Mouse (Mus musculus) 3T3-L1 (cell line): ENCODE results near the gene Eed.

ENCODE experiments used
- DNase-seq: peaks from one replicate; pipeline ENCODE4 v3.0.0-alpha.2; 2015; ENCODE audit warnings: low read depth, low spot score

The Eed gene

DNA sequence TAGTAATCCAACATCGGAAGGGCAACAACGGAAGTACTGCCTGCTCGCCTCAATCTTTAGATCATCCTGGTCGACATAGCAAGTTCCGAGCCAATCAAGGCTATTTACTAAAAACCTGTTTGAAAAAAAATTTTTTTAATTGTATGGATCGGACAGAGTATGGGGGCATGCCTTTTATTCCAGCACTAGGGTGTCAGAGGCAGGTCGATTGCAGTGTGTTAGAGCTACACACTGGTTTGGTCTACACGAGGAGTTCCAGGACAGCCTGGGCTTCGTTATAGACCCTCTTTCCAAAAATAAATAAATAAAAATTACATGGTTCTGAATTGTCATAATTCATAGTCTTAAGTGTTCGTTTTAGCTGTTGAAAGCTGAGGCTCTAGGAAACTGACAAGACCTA lies 774 bp upstream of the Eed start:
- no peak for DNase-seq

DNA sequence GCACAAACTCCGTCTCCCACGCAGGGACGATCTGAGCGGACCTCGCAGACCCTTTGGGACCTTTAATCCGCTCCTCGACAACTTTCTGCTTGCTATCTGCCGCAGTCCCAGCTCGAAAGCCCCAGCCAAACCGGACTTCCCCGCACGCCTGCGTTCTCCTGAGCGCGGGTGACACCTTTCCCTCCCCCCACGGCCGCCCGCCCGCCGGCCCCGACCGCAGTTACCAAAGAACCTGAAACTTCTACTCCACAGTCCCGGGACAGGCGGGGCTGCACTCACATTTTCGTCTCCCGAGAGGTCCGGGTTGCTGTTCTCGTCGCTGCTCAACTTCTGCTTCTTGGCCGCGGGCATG lies 674 bp downstream of the Eed start:
- no peak for DNase-seq

DNA sequence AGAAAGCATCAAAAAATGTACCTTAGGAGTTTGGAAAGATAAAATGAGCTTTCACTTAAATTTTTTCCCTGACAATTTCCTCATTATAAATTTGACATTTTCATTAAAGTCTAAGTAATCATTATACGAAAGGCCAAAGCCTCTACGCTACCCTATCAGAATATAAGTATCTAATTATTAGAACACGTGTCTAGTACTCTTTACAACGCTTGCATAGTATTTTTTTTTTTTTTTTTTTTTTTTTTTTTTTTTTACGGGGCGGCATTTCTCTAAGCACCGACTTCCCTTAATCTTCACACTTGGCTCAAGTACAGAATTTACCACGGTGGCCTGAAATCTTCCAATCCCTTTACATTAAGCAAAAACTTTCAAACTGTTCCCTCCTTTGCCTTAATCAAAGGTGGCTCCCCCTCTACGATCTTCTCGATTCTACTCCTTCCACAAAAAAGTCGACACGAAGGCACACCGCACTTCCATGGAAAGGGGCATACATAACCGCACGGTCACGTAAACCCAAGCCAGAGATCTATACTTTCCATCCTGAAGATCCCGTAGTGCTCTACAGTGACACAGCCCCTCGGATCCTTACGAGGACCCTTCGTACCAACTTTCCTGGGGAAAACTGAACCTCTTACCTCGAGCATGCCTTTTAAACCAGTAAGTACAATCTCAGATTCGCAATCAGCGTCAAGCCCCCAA lies 1.2 kb downstream of the Eed start:
- peak; percentile 41 for DNase-seq

DNA sequence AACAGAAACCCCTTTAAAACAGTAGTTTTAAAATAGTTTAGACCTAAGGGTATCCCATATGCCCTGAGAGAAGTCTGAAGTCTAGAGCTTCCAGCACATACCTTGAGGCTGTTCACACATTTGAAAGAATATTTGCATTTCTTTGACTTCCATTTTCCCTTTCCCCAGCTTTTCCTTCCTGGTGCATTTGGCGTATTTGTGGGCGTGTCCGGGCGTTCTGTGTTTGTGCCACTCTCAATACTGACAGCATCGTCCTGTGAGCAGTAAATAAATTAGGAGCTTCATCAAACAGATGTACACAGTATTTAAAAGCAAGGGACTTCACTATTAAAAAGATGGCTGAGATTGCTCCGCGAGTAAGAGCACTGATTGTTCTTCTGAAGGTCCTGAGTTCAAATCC lies 4.0 kb downstream of the Eed start:
- no peak for DNase-seq

DNA sequence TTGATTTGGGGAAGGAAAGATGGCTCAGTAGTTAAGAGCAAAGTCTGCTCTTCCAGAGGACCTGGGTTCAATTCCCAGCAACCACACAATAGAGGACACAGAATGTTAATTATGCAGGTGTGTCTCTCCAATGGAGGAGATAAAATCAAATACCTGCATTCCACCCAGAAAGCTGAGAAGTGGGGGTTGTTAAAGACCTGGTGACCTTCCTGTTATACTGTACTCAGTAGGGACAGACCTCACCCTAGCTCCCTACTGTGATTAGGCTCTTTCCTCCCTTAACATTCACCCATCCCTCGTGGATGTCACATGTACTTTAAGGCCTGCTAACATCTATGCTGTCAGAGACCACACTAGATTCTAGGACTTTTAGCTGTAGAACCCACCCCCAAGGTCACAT lies 5.2 kb downstream of the Eed start:
- no peak for DNase-seq

DNA sequence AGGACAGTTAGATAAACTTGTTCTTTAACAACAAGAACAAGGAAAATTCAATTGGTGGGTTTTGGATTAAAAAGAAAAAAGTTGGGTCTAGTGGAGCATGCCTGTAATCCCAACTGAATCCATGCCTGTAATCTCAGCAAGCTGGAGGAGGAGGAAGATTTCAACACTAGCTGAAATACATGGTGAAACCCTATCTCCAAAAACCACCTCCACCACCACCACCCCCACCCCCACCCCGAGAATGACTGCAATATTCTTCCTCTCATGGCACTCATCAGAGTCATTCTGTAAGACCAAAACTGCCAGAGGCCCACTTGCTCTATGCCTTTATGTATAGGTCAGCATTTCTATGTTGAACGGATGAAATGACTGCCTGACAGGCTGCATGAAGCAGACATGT lies 13.5 kb downstream of the Eed start:
- DNase-seq = no peak

DNA sequence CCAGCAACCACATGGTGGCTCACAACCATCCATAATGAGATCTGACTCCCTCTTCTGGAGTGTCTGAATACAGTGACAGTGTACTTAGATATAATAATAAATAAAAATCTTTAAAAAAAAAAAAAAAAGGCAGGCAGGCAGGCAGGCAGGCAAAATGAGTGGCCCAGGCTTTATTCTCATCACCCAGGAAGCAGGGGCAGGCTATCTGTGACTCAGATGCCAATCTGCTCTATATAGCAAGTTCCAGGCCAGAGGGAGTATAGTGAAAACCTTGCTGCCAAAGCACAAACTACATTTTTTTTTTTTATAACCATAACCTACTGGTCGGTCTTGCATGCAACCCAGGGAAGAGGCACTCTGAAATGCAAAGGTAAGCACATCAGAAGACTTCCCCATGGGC lies 14.0 kb downstream of the Eed start:
- DNase-seq = no peak

DNA sequence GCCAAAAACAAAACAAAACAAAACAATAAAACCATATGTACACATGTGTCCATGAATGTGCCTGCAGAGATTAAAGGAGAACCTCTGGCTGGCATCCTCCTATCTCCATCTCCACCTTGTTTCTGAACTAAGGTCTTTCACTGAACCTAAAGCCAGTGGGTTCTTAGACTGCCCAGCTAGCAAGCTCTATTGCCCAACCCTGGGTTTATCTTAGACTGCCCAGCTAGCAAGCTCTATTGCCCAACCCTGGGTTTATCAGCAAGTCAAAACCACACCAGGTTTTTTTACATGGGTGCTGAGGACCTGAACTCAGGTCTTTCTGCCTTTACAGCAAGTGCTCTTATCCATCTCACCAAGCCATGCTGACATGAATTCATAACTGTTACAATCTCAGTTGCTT lies 17.6 kb downstream of the Eed start:
- DNase-seq = no peak

DNA sequence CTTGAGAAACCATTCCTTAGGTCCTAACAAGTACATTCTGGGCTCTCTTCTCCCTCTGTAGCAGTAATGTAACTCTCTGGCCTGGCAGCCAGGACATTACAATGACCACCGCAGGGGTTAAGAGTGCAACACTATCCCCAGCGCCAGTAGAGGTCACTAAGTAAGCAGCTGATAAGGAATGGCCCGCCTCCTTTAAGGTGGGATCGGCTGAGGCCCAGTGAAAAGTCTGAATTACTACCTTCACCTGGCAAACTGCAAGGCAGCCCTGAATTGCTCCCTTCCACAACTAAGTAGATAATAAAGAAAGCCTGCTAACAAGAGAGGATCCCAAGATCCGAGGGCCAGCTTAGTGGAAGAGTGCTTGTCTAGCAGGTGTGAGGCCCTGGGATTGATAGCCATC lies 23.5 kb downstream of the Eed start:
- no peak for DNase-seq

DNA sequence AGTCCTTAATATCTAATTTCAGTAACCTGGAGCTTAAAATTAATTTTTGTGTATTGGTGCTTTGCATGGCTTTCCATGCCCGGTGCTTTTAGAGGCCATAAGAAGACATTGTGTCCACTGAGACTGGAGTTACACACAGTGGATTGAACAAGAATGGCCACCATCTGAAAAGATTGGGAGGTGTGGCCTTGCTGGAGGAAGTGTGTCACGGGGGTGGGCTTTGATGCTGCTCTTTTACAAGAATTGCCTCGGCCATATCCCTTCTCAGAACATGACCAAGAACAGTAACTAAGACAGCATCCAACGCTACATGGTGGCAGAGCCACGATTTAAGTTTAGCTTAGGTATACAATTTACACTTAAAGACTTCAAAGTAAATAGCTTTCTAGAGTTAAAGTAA lies 26.5 kb downstream of the Eed start:
- DNase-seq = no peak

DNA sequence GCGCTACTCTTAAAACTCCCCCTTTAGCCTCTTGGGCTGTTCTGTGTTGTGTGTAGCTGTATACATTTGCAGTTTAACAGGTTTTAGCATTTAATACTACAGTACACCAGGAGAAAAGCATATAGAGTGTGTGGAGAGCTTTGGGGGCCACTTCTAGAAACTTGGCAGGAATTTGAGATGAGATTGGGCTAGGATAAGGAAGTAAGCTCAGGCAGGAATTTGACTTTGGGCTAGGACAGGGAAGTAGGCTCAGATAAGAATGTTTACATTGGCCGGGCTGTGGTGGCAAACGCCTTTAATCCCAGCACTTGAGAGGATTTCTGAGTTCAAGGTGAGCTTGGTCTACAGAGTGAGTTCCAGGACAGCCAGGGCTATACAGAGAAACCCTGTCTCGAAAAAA lies 31.4 kb downstream of the Eed start:
- no peak for DNase-seq

DNA sequence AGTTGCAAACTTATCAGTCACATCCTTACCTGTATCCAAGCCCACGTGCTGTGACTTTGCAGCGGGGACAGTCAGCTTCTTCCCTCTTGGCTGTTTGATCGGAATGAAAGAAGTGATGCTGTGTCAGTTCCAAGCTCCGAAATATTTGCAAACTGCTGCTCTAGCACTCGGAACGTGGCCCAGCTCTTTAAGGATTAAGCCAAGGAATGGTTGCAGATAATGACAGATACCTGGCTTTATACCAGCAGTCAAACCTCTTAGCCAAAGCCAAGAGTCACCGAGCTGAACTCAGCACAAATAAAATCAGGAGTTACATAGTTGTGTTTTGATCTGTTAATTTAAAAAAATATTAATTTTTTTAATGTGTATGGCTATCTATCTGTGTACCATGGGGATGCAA lies 32.8 kb downstream of the Eed start:
- peak; percentile 26 for DNase-seq

DNA sequence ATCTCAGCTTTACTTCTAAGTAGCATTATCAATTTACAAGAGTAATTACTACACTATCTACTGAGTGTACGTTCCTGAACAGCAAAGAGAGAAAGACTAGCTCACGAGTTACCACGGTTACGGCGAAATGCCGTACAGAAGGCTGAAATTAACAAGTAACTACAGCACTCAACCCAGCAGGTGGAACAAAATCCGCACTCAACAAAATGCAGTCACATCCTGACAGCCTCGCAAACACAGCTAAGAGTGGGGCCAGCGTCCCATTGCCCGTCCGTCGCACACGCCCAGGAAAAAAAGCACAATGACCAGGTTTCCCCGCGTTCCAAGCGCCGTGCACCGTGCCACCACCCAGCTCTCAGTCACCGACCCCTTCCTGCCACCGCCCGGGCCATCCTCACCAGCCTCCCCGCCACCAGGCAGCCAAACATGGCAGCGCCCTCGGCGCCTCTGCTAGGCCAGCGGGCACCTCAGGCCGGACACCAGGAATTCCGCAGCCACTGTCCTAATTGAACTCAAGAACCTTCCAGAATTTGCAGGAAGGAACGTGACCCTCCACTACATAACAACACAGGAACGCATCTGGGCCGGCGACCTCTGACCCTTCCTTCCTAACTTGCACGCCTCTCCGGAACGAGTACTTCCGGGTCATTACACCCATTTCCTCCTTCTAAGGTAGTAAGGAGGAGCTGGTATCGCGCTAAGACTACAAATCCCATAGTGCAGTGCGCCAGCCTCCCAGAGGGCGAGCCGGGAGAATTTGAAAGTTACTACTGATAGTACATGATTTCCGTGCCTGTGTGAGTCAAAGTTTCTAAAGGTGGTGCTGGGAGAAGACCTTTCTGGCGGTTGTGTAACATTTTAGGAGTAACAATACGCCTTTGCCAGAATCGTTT lies 40.0 kb downstream of the Eed start, which contains the start of gene Hikeshi:
Gene Hikeshi, minus strand, starts transcription at position 634 of the 893 bp plus-strand sequence.
- DNase-seq = peak; percentile 99

DNA sequence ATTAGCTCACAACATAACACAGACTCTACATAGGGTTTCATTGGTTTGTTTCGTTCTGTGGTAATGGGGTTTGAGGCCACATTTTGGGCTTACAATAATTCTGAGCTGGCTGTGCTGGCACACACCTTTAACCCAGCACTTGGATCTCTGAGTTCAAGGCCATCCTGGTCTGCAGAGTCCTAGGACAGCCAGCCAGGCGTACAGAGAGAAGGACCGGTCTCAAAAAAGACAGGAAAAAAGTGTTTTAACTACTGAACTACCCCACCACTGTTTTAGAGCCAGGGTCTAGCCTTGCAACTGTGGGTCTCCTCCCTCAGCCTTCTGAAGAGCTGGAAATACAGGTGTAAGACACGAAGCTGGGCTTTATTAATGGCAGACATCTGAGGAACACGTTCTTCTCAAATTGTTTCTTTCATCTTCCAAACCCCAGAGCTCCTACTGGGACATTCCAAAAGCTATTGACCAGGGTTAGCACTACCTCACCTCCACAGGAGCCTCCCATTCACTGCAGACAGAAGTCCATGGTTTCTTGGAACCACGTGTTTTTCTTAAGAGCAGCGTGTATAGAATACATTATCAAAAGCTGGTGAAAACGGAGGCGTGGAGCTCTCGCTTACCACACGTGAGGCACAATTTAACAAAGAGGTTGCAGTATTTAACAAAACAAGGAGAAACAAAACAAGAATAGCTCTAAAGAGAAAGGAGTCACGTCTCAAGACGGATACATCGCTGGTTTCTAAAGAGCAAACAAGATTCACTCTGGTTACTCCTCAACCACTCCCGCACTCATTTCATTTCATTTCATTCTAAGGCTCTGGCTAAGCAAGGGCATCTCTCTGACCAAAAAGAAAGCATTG lies 41.1 kb downstream of the Eed start:
- no peak for DNase-seq

DNA sequence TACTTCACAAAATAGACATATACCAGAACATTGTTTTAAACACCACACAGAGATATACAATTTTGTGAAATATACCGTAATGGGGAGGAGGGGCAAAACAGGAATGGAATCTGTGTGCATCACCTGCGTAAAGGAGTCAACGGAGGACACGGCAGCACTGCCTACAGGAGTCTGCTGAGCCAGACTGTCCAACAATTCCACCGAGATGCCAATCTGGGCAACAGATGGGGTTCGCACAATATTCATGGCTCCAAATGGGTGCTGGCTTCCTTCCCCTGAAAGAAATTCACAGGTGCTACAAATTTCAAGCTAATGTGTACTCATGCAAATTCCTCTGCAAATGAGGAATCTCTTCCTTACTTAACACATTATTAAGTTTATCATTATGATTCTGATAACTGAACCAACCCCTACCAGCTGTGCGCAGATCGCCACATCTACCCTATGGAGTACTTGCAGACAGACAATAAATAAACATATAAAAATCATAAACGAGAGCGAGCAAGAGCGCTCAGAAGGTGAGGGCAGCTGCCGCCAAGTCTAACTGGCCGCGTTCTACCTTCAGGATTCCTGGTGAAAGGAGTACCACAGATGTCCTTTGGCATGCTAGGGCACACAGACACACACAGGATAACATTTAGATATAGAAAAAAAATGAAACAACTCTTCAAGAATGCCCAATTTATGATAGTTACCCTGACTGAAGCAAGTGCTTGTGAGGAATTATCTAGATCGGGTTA lies 57.2 kb downstream of the Eed start:
- DNase-seq = no peak

DNA sequence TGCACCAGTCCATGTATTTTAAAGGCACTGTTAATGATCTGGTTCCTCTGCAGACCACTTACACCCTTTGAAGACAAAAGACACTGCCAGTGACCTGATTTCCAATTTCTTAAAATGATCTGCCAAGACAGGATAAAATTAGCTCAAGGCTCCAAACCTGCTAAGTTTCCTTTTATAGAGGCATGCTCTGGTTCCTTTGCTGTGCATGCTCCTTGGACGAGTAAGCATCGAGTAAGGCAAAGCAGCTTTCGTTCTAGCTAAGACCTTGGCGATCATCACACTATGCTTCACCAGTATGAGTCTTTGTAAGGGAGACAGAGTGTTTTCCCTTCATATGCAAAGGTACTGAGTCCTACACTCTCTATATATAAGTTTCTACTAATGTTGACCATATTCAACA lies 63.0 kb downstream of the Eed start:
- DNase-seq = no peak

DNA sequence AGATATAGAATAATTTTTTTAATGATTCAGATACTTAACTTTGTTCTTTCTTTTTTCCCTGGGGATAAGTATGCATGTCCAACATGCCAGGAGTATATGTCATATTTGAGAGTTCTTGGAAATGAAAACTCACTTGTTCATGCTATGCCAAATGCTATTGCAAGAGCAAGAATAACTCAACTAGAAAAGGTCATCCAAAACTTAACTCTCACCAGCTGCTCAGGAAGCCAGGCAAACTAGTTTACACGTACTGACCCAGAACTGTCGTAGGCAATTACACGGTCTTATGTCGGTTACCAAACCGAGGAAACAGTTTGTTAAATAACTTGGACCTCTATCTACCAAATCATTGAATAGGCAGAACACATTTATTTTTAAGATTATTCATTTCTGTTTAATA lies 64.1 kb downstream of the Eed start:
- peak; percentile 46 for DNase-seq

DNA sequence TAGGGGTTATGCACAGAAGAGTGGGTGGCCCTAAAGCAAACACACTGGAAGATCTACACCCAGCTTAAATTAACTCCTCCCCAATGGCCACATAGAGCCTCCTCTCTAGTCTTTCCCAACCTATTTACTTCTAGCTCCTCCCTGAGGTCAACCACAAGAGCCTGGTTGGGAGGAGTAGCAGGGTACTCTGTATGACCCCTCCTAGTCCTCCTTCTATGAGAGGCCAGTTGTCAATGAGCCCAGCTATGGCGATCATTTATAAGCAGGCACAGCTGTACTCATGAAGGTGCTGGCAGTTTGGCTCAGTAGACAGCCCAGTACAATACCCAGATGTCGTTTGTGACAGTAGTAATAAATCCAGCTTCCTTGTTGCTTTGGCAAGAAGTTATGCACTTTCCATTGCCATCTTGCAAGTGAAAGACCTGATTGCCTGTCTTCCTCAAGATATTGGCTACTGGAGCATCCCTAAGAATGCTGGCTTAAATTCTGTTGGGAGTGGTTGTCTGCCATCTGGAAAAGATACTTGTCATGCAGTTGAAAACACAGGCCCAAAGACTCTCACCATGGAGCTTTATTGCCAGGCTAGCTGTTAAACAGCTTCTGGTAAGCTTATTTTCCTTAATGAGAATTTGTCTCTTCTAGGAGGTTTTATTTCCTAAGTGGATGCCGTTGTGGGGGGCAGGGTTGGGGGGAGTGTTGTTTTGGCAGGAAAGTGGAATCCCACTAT lies 67.2 kb downstream of the Eed start:
- DNase-seq = no peak

DNA sequence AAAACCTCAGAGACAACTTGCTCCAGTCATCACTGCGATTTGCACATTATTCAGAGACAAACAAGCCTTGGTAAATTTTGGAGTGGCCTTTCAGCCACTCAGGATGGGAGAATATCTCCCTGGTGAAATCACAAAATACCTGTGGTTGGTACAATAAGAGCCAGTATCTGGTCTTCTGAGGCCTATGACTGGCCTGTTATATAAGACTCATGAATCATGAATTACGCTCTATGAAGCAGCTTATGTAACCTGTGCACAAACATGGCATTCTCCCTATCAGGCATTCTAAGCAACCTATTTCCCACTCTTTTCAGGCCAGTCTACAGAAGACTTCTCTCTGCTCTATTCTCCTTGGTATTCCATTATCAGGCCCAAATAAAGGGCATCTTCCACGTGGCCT lies 68.4 kb downstream of the Eed start:
- DNase-seq = no peak

DNA sequence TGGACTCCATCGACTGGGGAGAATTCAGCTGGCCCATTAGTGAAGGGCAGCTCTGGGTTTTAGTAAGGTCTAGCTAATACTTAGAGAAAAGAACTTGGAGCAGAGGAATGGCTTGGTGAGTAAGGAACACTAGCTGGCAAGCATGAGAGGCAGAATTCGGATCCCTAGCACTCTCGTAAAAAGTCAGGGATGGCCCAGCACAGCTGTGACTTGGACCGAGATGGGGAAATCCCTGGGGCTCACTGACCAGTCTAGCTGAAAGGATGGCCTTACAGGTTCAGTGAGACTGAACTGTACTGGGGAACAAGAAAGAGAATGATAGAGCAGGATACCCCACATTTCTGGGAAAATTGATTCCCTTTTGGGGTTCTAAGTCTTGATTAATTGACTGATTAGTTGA lies 71.1 kb downstream of the Eed start:
- DNase-seq = no peak
